Mouse (Mus musculus) testis, postnatal 14 days (tissue): Measurements from ENCODE around the gene Vps13c.

Experiments used
- DNase-seq: peaks from one replicate; pipeline ENCODE4 v3.0.0; 2021; ENCODE audit warnings: low spot score

The Vps13c gene

DNA sequence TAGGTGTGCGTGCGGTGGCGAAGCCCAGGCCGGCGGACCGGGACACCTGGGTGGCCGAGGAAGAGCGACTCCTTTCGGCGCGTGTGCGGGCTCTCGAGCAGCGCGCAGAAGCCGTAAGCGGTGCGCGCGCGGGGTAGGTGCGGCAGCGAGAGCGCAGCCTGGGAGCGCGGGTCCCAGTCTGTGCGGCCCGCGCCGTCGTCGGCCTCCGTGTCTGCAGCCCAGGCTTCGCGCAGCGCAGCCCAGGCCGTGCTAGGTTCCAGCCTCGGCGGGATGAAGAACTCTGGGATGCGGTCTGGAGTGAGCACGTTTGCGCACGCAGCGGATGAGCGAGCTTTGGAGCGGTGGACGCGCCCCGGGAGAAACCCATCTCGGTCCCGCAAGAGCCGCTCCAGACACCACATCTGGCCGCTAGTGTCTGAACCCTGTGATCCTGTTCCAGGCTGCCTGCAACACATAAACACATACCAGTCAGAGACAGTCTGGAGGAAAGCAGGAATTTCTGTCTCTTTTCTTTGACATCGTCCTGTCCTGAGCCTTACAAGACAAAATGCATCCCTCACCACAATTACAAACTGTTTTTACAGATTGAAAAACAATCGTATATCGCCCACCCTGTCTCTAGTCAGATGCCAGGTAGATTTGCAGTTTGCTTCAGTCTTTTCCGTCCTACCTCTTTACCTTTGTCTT is 8.7 kb upstream of the Vps13c start:
- DNase-seq, result peak; percentile 24

DNA sequence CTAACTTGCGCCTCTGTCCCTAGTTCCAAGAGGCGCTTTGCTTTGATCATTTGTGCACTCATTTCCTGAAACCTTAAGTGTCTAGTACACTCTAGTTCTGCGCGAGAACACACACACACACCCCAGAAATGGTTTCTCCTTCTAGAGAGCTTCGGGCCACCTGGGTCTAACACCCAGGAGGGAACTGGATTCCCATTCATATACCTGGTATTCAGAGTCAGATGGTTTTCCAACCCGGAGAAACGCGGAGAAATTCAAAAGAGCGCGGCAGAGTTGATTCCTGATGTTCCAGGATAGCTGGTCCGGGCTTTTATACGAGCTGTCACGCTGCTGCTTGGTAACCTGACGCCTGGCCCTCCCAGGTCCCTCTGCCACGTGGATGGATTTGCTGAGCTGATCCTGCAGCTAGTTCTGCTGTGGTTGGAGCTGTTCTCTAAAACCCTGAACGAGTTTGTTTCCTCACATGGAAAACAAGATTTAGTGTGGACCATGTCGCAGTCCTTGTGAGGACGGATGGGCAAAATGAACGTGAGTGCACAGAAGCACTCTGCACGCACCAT is 8.1 kb upstream of the Vps13c start, which contains the start of gene C2cd4a:
Gene C2cd4a (minus strand): TSS at position 285 of the 560 bp plus-strand sequence.
- DNase-seq, result peak; percentile 16

GRCm38 (mm10) chr9:67834535-67834934 is 5.7 kb upstream of the Vps13c start:
- no peak for DNase-seq

DNA sequence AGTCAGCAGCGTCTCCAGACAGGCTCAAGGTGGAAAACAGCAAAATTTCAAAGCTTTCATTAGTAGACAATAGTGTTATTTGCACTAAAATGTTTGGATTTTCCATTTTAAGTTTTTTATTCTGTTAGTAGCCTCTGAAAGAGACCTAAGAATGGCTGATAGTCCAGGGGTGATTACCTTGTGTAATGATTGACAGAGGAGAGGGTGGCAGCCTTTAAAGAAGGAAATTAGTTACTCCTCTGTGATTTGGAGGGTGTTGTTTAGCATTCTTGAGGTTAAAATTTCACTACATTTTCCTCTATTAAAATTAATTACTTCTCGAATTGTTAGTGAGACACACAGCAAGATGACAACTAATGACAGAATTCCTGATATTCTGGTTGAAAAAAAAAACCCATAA is 2.9 kb upstream of the Vps13c start:
- no peak for DNase-seq

GRCm38 (mm10) chr9:67842797-67843196 is 2.6 kb downstream of the Vps13c start:
- no peak for DNase-seq

GRCm38 (mm10) chr9:67845012-67845411 is 4.8 kb downstream of the Vps13c start:
- no peak for DNase-seq

DNA sequence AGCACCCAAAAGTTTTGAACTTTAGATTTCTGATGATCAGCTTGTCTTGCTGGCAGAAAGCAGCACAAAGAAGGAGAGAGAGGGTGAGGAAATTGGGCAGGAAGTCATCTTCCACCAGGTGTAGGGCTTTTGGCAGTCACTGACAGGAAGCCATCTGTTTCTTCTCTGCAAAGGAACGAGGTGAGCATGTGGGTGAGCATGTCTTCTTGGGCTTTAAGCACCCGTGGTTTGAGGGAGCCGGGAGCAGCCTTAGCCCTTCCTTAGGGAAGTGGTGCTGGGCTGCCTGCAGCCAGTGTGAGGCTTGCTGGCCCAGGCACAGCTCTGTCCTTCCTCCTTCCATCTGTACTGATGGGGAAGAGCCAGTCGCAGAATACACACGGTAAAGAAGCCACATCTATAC is 5.5 kb downstream of the Vps13c start:
- no peak for DNase-seq

- DNase-seq, result no peak
These were observed 5.9 kb downstream of the Vps13c start for GRCm38 (mm10) chr9:67846089-67846488.

GRCm38 (mm10) chr9:67847606-67848005 is 7.4 kb downstream of the Vps13c start:
- no peak for DNase-seq

- no peak for DNase-seq
These were observed 9.2 kb downstream of the Vps13c start for GRCm38 (mm10) chr9:67849397-67849796.

DNA sequence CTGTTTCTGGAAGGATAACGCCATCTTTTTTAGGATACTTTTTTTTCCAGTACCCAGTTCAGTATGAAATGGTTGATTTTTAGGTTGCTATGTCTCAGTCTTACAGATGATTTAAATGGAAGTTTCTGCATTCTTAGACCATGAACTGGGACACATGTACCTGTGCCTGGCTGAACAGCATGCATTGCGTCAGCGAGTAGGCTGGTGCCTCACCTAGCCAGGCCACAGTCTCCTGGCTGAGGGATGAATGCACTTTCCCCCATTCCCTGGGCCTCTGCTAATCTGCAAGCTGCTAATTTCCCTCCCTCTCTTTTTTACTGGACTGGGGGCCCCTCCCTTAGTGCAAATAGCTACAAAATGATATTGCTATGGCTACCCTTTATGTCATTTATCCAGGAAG is 9.7 kb downstream of the Vps13c start:
- DNase-seq, result no peak

DNA sequence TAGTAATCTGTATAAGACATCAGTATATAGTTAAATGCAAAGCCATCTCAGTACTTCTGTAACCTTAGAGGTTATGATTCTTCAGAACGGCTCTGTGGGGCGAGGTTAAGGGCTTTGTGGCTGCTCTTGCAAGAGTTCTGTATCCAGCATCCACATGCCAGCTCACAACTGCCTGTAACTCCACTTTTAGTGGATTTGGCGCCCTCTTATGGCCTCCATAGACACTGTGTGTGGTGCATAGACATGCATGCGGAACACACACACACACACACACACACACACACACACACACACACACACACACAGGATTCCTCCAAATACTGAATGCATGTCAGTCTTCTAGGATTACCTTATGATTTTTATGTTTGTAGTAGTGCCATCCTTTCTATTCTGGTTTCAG is 11.0 kb downstream of the Vps13c start:
- no peak for DNase-seq

DNA sequence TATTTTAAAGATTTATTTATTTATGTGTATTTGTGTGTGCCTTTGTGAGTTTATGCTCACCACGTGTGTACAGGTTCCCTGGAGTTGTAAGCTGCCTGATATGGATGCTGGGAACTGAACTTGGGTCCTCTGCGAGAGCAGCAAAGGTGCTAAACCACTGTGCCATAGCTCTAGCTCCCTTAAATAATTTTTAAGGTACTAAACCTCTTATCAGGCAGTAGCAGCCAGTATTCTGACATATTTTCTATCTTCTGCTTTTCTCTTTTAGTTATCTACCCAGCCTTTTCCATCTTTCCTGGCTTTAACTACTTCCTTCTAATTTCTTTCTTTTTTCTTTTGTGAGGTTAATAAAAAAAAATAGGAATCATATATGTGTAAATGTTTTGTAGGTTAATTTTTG is 20.1 kb downstream of the Vps13c start:
- DNase-seq, result no peak

- no peak for DNase-seq
These were observed 23.1 kb downstream of the Vps13c start for GRCm38 (mm10) chr9:67863332-67863731.

DNA sequence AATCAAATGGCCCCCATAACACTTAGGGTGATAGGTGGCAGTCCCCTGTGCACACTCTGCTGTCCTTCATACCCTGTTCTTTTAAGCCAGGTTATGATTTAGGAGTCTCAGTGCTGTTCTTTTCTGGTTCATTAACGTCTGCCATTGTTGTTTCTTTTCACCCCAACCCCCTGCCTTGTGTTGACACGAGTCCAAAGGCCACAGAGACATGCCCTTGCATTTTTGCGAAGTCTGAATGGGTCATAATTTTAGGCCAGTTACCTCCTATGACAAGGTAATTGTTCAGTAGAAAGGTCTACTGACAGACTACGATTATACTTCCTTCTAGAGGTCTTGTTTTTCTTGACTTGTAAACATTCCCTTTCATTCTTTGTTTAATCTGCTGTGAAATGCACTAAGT is 23.8 kb downstream of the Vps13c start:
- DNase-seq, result no peak

GRCm38 (mm10) chr9:67865411-67865810 is 25.2 kb downstream of the Vps13c start:
- DNase-seq, result no peak

DNA sequence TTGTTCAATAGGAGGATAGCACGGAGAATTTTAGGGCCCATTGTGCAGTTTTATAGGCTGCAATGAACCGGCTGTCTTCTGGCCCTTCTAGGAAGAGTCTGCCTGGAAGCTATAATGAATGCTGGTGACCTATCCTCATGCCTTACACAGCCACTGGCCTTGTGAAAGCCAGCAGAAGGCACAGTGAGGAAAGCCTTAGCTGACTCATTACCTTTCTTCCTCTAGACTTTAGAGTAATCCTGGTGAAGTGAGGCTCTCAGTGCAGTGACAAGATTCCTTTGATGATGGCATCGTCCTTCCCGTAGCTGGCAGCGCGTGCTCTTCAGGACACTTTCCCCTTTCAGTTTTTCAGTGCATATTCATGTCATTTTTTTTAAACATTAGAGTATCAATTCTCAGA is 27.2 kb downstream of the Vps13c start:
- no peak for DNase-seq

GRCm38 (mm10) chr9:67869691-67870450 is 29.7 kb downstream of the Vps13c start:
- DNase-seq, result no peak

GRCm38 (mm10) chr9:67874522-67875222 is 34.5 kb downstream of the Vps13c start:
- DNase-seq, result no peak

- no peak for DNase-seq
These were observed 35.1 kb downstream of the Vps13c start for GRCm38 (mm10) chr9:67875337-67875736.

GRCm38 (mm10) chr9:67877081-67877718 is 37.0 kb downstream of the Vps13c start:
- DNase-seq, result no peak

DNA sequence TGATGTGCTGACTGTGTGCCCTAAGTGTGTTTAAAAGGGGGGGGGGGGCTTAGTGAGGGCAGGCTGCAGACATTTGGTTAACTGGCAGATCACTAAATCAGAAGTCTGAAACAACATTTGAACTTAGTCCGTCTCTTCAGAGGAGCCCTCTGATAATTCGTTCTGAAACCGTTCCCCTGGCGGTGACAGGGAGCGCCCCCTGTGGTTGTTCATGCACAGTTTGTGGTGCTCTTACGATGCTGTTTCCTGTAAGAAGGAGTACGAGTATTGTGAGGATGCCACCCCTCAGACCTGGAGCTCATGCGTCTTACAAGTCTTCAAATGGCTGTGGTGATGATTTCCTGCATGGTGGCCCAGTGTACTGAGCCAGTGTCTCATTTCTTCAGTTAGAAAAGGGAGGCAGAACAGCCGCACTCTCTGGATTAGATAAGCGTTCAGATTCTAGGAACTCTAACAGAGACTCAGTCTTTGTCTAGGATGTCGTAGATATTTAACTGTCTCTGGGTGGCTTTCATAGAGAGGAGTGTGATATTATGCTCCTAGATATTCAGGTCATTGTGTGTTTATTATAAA is 38.1 kb downstream of the Vps13c start:
- no peak for DNase-seq
